Mouse (Mus musculus) intestine, embryonic 16.5 days (tissue): ENCODE data around the gene Spib. TPM values are rescaled to one million over a fixed set of nuclear protein-coding genes. Genes with fewer than 3 reads are reported as not detected.

Source experiments
- ATAC-seq: fragments of 200-750 bp; cut with Nextera tagmentation; 2 replicates; pipeline ENCODE4 v1.8.0; 2017; ENCODE audit warnings: moderate TSS enrichment, moderate library complexity
- H3K27ac ChIP-seq: fragments of 300-500 bp; sonication (generic); 2 replicates; pipeline ENCODE4 v1.5.1; 2014; ENCODE audit warnings: mild to moderate bottlenecking, low read length
- H3K27me3 ChIP-seq: fragments of 300-500 bp; sonication (generic); replicated peaks from 2 replicates; pipeline ENCODE4 v1.6.1; 2014; ENCODE audit warnings: low read length, control low read depth, mixed read lengths; ENCODE audit not compliant: control insufficient read depth, insufficient read depth
- H3K36me3 ChIP-seq: fragments of 300-500 bp; sonication (generic); 2 replicates; pipeline ENCODE4 v1.6.1; 2014; ENCODE audit warnings: low read length, control low read depth; ENCODE audit not compliant: control insufficient read depth, insufficient read depth
- H3K4me1 ChIP-seq: fragments of 300-500 bp; sonication (generic); 2 replicates; pipeline ENCODE4 v1.6.1; 2014; ENCODE audit warnings: low read length, control low read depth, mixed read lengths; ENCODE audit not compliant: control insufficient read depth, insufficient read depth
- H3K4me2 ChIP-seq: fragments of 300-500 bp; sonication (generic); 2 replicates; pipeline ENCODE4 v1.6.1; 2014; ENCODE audit warnings: low read depth, low read length, control low read depth
- H3K4me3 ChIP-seq: fragments of 300-500 bp; sonication (generic); 2 replicates; pipeline ENCODE4 v1.5.1; 2014; ENCODE audit warnings: mild to moderate bottlenecking, low read length
- H3K9ac ChIP-seq: fragments of 300-500 bp; sonication (generic); 2 replicates; pipeline ENCODE4 v1.6.1; 2014; ENCODE audit warnings: low read depth, low read length
- H3K9me3 ChIP-seq: fragments of 300-500 bp; sonication (generic); 2 replicates; pipeline ENCODE4 v1.6.1; 2016; ENCODE audit warnings: low read length, control low read depth; ENCODE audit not compliant: control insufficient read depth
- WGBS: fragments of 180-500 bp; shearing (Covaris S2); extraction: QIAGEN DNeasy Blood & Tissue Kit; methylation state at CpG from one replicate; pipeline ENCODE4 v1.1.7; 2014; 5-methylcytosine and 5-hydroxymethylcytosine counted together
- microRNA-seq: library from miRNA; unstranded; fragments of <30 nt; microRNA quantifications from one replicate; pipeline ENCODE4, GENCODE M21; 2016
- polyA plus RNA-seq: library from polyadenylated mRNA; unstranded; fragments of >200 nt; fragmentation: Nextera tagmentation; extraction: Ambion mirVana; gene quantifications from 2 replicates; pipeline ENCODE4 v1.2.1, GENCODE M21; 2015

The Spib gene
- polyA plus RNA-seq, 1 experiment from 2014 or later = 0.48 TPM

- Histone ChIP-seq H3K4me2 (no peak overlapping the region), H3K9ac (no peak overlapping the region), H3K27me3 (no peaks in the 10 kb centered on the region; the same call in 1 of the 2 replicates), H3K4me3 (no peak overlapping the region), H3K36me3 (no peaks in the 10 kb centered on the region; the same call in 1 of the 2 replicates), H3K9me3 (no peaks in the 10 kb centered on the region), H3K27ac (no peak overlapping the region), H3K4me1 (no peaks in the 10 kb centered on the region)
- ATAC-seq = no peak
- 66% methylated on average over 7 of the region's 7 CpGs for WGBS
Observed at GRCm38 (mm10) chr7:44485572-44486195, 46.2 kb downstream of the Spib start.

GRCm38 (mm10) chr7:44484841-44485571, 46.9 kb downstream of the Spib start:
- ATAC-seq = peak; percentile 72
- Histone ChIP-seq H3K27me3 (no peaks in the 10 kb centered on the region; the same call in 1 of the 2 replicates), H3K36me3 (no peaks in the 10 kb centered on the region; the same call in 1 of the 2 replicates), H3K4me3 (no peak overlapping the region), H3K9ac (no peak overlapping the region), H3K27ac (no peak overlapping the region), H3K9me3 (no peaks in the 10 kb centered on the region), H3K4me2 (no peak overlapping the region), H3K4me1 (no peaks in the 10 kb centered on the region)
- 32% methylated on average over 5 of the region's 5 CpGs for WGBS

GRCm38 (mm10) chr7:44484109-44484508, 47.8 kb downstream of the Spib start:
- Histone ChIP-seq H3K4me2 (no peak overlapping the region), H3K4me3 (no peak overlapping the region), H3K4me1 (no peaks in the 10 kb centered on the region), H3K27me3 (peaks cover 3% of the 10 kb centered on the region; the same call in 1 of the 2 replicates), H3K9ac (no peak overlapping the region), H3K27ac (no peak overlapping the region), H3K36me3 (no peaks in the 10 kb centered on the region), H3K9me3 (no peaks in the 10 kb centered on the region)
- 100% methylated on average over 1 of the region's 1 CpGs for WGBS
- ATAC-seq = no peak

GRCm38 (mm10) chr7:44482836-44483435, 48.9 kb downstream of the Spib start:
- Histone ChIP-seq H3K4me3 (no peak overlapping the region), H3K4me2 (no peak overlapping the region), H3K27me3 (peaks cover 3% of the 10 kb centered on the region; the same call in 1 of the 2 replicates), H3K9ac (no peak overlapping the region), H3K4me1 (no peaks in the 10 kb centered on the region), H3K9me3 (no peaks in the 10 kb centered on the region), H3K36me3 (no peaks in the 10 kb centered on the region), H3K27ac (no peak overlapping the region)
- peak; percentile 56; the same call in 1 of the 2 replicates for ATAC-seq
- 71% methylated on average over 3 of the region's 3 CpGs for WGBS

Small RNAs within 50 kb of the gene (microRNA-seq; reads per million reads assigned to microRNA genes)
- not detected for gene Mir7053

Other genes starting within 250 kb of the Spib start
- 6.7 and 7.1 TPM in 2 replicates for gene Clec11a, start 225.2 kb downstream of the Spib start, polyA plus RNA-seq
- 1.2 and 1.5 TPM in 2 replicates for gene Shank1, start 221.8 kb downstream of the Spib start, polyA plus RNA-seq
- gene Syt3, start 148.0 kb downstream of the Spib start, polyA plus RNA-seq = 0.82 and 1.2 TPM in 2 replicates
- 0.66 and 0.88 TPM in 2 replicates for gene 1700008O03Rik, start 146.3 kb downstream of the Spib start, polyA plus RNA-seq
- 0.31 and 0.43 TPM in 2 replicates for gene Lrrc4b, start 103.1 kb downstream of the Spib start, polyA plus RNA-seq
- 2.3 and 2.4 TPM in 2 replicates for gene Aspdh, start 66.7 kb downstream of the Spib start, polyA plus RNA-seq
- 83.5 and 86.3 TPM in 2 replicates for gene Josd2, start 64.1 kb downstream of the Spib start, polyA plus RNA-seq
- gene Emc10, start 35.5 kb downstream of the Spib start, polyA plus RNA-seq = 77.2 and 87.0 TPM in 2 replicates
- 5.9 and 6.2 TPM in 2 replicates for gene Fam71e1, start 35.5 kb downstream of the Spib start, polyA plus RNA-seq
- gene Mybpc2, start 7.4 kb downstream of the Spib start, polyA plus RNA-seq = 0.38 and 0.45 TPM in 2 replicates
- 68.5 and 76.4 TPM in 2 replicates for gene Pold1, start 16.8 kb upstream of the Spib start, polyA plus RNA-seq
- 79.3 and 83.3 TPM in 2 replicates for gene Nr1h2, start 21.9 kb upstream of the Spib start, polyA plus RNA-seq
- 3.4 and 3.9 TPM in 2 replicates for gene Napsa, start 40.3 kb upstream of the Spib start, polyA plus RNA-seq
- gene Kcnc3, start 58.6 kb upstream of the Spib start, polyA plus RNA-seq = 0.20 and 0.22 TPM in 2 replicates
- gene Myh14, start 138.8 kb upstream of the Spib start, polyA plus RNA-seq = 70.3 and 81.3 TPM in 2 replicates
- gene Izumo2, start 176.7 kb upstream of the Spib start, polyA plus RNA-seq = not detected in 2 replicates
- gene Vrk3, start 216.3 kb upstream of the Spib start, polyA plus RNA-seq = 47.3 and 48.5 TPM in 2 replicates
- gene Zfp473, start 219.0 kb upstream of the Spib start, polyA plus RNA-seq = 1.8 and 2.0 TPM in 2 replicates